Mouse (Mus musculus): ENCODE results near the gene Dpp3. TPM values are rescaled to one million over a fixed set of nuclear protein-coding genes. Genes with fewer than 3 reads are reported as not detected.
"Not testable (repeated sequence)": the region's sequence is repeated elsewhere in the genome, so short reads cannot be mapped to it uniquely, and the experiment has no call there.

Dpp3 gene
- polyA plus RNA-seq, 1 experiment from 2014 or later, result 102 TPM

DNA sequence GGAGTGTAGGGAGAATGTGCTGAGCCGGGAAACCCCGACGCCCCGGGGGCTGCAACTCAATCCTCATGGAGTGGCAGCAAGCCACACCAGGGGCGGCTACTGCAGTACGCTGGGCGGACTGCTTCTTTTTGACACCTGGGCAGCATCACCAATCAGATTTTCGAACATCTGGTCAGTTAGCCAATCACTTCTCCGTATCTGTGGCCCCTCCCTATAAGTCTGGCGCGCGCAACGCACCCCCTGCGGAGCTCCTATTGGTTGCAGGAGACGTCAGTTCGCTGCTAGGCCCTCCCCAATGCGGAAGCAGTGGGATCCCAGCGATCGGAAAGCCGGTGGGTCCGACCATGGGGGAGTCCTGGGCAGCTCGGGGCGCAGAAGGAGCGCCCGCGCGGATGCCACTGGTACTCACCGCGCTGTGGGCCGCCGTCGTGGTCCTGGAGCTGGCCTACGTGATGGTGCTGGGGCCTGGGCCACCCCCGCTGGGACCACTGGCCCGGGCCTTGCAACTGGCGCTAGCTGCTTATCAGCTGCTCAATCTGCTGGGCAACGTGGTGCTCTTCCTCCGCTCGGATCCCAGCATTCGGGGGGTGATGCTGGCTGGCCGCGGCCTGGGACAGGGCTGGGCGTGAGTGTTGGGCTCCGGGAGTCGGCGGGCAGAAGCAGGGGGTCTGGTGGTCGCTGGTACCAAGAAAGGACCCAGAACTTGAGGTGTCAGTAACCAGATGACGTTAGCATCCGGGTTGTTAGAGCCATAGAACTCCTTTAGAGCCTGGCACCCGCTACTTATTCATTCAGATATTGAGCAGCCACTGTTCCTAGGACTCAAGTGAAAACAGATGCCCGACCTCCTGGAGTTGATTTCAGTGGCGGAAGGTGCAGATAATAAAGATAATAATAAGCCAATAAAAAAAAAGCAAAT, 49.4 kb downstream of the Dpp3 start, which contains the start of gene Zdhhc24:
Zdhhc24 (plus strand) TSS at position 264 of the 919 bp plus-strand sequence.
- no peaks in the 10 kb centered on the region for H3K9me3 ChIP-seq (ENCODE audit: control insufficient read depth, low read length)
- H3K4me2 ChIP-seq (ENCODE audit: low read length), result peak within 1 kb of the TSS; percentile 87
- DNase-seq (peak; percentile 97), ATAC-seq (ENCODE audit: low FRiP score, low TSS enrichment) (peak; percentile 99)
- peak within 1 kb of the TSS; percentile 78 for H3K27ac ChIP-seq (replicated peaks; ENCODE audit: low read depth, low read length)
- peaks cover 10% of the 10 kb centered on the region for H3K4me1 ChIP-seq (ENCODE audit: control insufficient read depth, insufficient read depth, low read length)
- H3K27me3 ChIP-seq (ENCODE audit: control insufficient read depth, insufficient read depth, low read length), result no peaks in the 10 kb centered on the region
- WGBS, result 2% methylated on average over 52 of the region's 52 CpGs
- peak within 1 kb of the TSS; percentile 78 for H3K9ac ChIP-seq (replicated peaks; ENCODE audit: low read length)
- peak within 1 kb of the TSS; percentile 85 for H3K4me3 ChIP-seq (replicated peaks; ENCODE audit: low read depth, low read length)
- H3K36me3 ChIP-seq (ENCODE audit: control insufficient read depth, insufficient read depth, low read length), result peaks cover 8% of the 10 kb centered on the region; the same call in 1 of the 2 replicates

GRCm38 (mm10) chr19:4877785-4878184, 50.3 kb downstream of the Dpp3 start, which contains the start of gene Actn3:
Actn3 (minus strand) TSS chr19:4877909.
- H3K27me3 ChIP-seq (ENCODE audit: control insufficient read depth, insufficient read depth, low read length), result no peaks in the 10 kb centered on the region
- peak within 1 kb of the TSS; percentile 78 for H3K9ac ChIP-seq (replicated peaks; ENCODE audit: low read length)
- peak within 1 kb of the TSS; percentile 85 for H3K4me3 ChIP-seq (replicated peaks; ENCODE audit: low read depth, low read length)
- H3K36me3 ChIP-seq (ENCODE audit: control insufficient read depth, insufficient read depth, low read length), result no peaks in the 10 kb centered on the region; the same call in 1 of the 2 replicates
- H3K4me2 ChIP-seq (ENCODE audit: low read length), result peak within 1 kb of the TSS; percentile 87
- no peak for DNase-seq
- 5% methylated on average over 17 of the region's 17 CpGs for WGBS
- H3K4me1 ChIP-seq (ENCODE audit: control insufficient read depth, insufficient read depth, low read length), result peaks cover 10% of the 10 kb centered on the region
- no peaks in the 10 kb centered on the region for H3K9me3 ChIP-seq (ENCODE audit: control insufficient read depth, low read length)
- H3K27ac ChIP-seq (replicated peaks; ENCODE audit: low read depth, low read length), result peak within 1 kb of the TSS; percentile 78
- no peak for ATAC-seq (ENCODE audit: low FRiP score, low TSS enrichment)

DNA sequence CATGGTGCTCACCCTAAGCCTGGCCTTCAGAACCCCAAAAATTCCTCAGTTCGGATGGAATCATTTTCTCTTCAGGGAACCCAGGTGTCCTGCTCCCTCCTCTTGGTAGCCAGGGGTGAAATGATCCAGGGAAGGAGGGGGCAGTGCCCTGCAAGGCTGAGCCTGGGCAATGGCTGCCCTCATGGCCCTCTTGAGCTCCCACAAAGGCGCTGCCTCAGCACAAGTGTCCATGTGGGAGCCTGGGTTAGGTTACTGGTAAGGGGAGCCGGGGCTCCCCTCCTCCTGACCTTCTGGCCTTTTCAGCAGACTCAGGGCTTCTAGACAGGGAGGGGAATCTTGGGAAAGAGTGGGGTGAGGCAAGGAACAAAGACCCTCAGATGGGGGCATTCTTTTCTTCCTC, 51.3 kb downstream of the Dpp3 start:
- H3K4me1 ChIP-seq (ENCODE audit: control insufficient read depth, insufficient read depth, low read length), result peaks cover 10% of the 10 kb centered on the region
- 73% methylated on average over 3 of the region's 3 CpGs for WGBS
- H3K9ac ChIP-seq (replicated peaks; ENCODE audit: low read length), result no peak overlapping the region
- H3K4me3 ChIP-seq (replicated peaks; ENCODE audit: low read depth, low read length), result no peak overlapping the region
- H3K27me3 ChIP-seq (ENCODE audit: control insufficient read depth, insufficient read depth, low read length), result no peaks in the 10 kb centered on the region
- H3K4me2 ChIP-seq (ENCODE audit: low read length), result no peak overlapping the region
- no peaks in the 10 kb centered on the region for H3K36me3 ChIP-seq (ENCODE audit: control insufficient read depth, insufficient read depth, low read length)
- H3K27ac ChIP-seq (replicated peaks; ENCODE audit: low read depth, low read length), result no peak overlapping the region
- no peak for ATAC-seq (ENCODE audit: low FRiP score, low TSS enrichment)
- H3K9me3 ChIP-seq (ENCODE audit: control insufficient read depth, low read length), result no peaks in the 10 kb centered on the region
- DNase-seq, result no peak

GRCm38 (mm10) chr19:4876241-4876640, 51.8 kb downstream of the Dpp3 start:
- H3K4me2 ChIP-seq (ENCODE audit: low read length), result no peak overlapping the region
- H3K4me3 ChIP-seq (replicated peaks; ENCODE audit: low read depth, low read length), result no peak overlapping the region
- 75% methylated on average over 4 of the region's 4 CpGs for WGBS
- H3K9ac ChIP-seq (replicated peaks; ENCODE audit: low read length), result no peak overlapping the region
- ATAC-seq (ENCODE audit: low FRiP score, low TSS enrichment) (no peak), DNase-seq (no peak)
- H3K27ac ChIP-seq (replicated peaks; ENCODE audit: low read depth, low read length), result no peak overlapping the region
- H3K36me3 ChIP-seq (ENCODE audit: control insufficient read depth, insufficient read depth, low read length), result no peaks in the 10 kb centered on the region
- H3K4me1 ChIP-seq (ENCODE audit: control insufficient read depth, insufficient read depth, low read length), result peaks cover 10% of the 10 kb centered on the region
- no peaks in the 10 kb centered on the region for H3K9me3 ChIP-seq (ENCODE audit: control insufficient read depth, low read length)
- no peaks in the 10 kb centered on the region for H3K27me3 ChIP-seq (ENCODE audit: control insufficient read depth, insufficient read depth, low read length)

DNA sequence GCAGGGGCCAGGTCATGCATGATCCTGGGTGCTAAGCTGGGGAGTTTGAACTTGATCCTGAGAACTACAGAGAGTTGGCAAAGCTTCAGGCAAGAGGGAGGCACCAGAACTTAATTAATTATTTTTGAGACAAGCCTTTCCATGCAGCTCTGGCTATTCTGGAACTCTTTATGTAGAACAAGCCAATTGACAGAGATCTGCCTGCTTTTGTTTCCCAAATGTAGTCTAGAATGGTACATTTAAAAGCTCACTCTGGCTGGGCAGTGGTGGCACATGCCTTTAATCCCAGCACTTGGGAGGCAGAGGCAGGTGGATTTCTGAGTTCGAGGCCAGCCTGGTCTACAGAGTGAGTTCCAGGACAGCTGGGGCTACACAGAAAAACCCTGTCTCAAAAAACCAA, 53.5 kb downstream of the Dpp3 start:
- not testable (repeated sequence) for H3K9me3 ChIP-seq (ENCODE audit: control insufficient read depth, low read length); DNase-seq; ATAC-seq (ENCODE audit: low FRiP score, low TSS enrichment); H3K9ac ChIP-seq (replicated peaks; ENCODE audit: low read length); H3K4me3 ChIP-seq (replicated peaks; ENCODE audit: low read depth, low read length); H3K27me3 ChIP-seq (ENCODE audit: control insufficient read depth, insufficient read depth, low read length); H3K36me3 ChIP-seq (ENCODE audit: control insufficient read depth, insufficient read depth, low read length); H3K27ac ChIP-seq (replicated peaks; ENCODE audit: low read depth, low read length); H3K4me2 ChIP-seq (ENCODE audit: low read length)
- 80% methylated on average over 1 of the region's 1 CpGs for WGBS
- peaks cover 10% of the 10 kb centered on the region for H3K4me1 ChIP-seq (ENCODE audit: control insufficient read depth, insufficient read depth, low read length)

DNA sequence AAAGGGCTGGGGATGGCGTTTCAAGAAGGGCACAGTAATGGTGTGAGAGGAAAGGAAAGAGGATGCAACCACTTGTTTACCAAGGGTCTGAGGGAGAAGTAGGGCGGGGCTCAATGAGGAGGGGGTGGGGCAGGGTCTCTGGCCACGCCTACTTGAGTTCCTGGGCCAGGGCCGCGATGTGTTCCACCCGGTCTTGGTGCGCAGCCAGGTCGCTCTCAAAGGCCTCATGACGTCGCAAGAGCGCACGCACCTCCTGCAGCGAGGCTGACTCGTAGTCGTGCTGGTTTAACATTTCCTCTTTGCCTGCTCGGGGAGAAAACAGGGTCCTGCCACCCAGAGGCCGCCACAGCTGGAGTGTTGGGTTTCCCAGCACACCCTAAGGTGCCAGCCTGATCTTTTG, 62.9 kb downstream of the Dpp3 start:
- H3K4me3 ChIP-seq (replicated peaks; ENCODE audit: low read depth, low read length), result no peak overlapping the region
- H3K27ac ChIP-seq (replicated peaks; ENCODE audit: low read depth, low read length), result no peak overlapping the region
- H3K9me3 ChIP-seq (ENCODE audit: control insufficient read depth, low read length), result no peaks in the 10 kb centered on the region
- H3K36me3 ChIP-seq (ENCODE audit: control insufficient read depth, insufficient read depth, low read length), result peaks cover 14% of the 10 kb centered on the region
- H3K9ac ChIP-seq (replicated peaks; ENCODE audit: low read length), result no peak overlapping the region
- 9% methylated on average over 17 of the region's 17 CpGs for WGBS
- H3K4me2 ChIP-seq (ENCODE audit: low read length), result 0 out of 2 replicates have a peak overlapping the region, but pooled peaks have one; percentile 15
- no peaks in the 10 kb centered on the region for H3K27me3 ChIP-seq (ENCODE audit: control insufficient read depth, insufficient read depth, low read length)
- ATAC-seq (ENCODE audit: low FRiP score, low TSS enrichment) (no peak), DNase-seq (peak; percentile 27)
- H3K4me1 ChIP-seq (ENCODE audit: control insufficient read depth, insufficient read depth, low read length), result no peaks in the 10 kb centered on the region

- WGBS, result 78% methylated on average over 6 of the region's 6 CpGs
- Histone ChIP-seq H3K9ac (replicated peaks; ENCODE audit: low read length) (no peak overlapping the region), H3K4me1 (ENCODE audit: control insufficient read depth, insufficient read depth, low read length) (no peaks in the 10 kb centered on the region), H3K27me3 (ENCODE audit: control insufficient read depth, insufficient read depth, low read length) (no peaks in the 10 kb centered on the region), H3K4me3 (replicated peaks; ENCODE audit: low read depth, low read length) (no peak overlapping the region), H3K4me2 (ENCODE audit: low read length) (no peak overlapping the region), H3K27ac (replicated peaks; ENCODE audit: low read depth, low read length) (no peak overlapping the region), H3K36me3 (ENCODE audit: control insufficient read depth, insufficient read depth, low read length) (peaks cover 28% of the 10 kb centered on the region), H3K9me3 (ENCODE audit: control insufficient read depth, low read length) (no peaks in the 10 kb centered on the region)
- ATAC-seq (ENCODE audit: low FRiP score, low TSS enrichment) (no peak), DNase-seq (no peak)
Measured at GRCm38 (mm10) chr19:4863048-4863447, 65.0 kb downstream of the Dpp3 start.

DNA sequence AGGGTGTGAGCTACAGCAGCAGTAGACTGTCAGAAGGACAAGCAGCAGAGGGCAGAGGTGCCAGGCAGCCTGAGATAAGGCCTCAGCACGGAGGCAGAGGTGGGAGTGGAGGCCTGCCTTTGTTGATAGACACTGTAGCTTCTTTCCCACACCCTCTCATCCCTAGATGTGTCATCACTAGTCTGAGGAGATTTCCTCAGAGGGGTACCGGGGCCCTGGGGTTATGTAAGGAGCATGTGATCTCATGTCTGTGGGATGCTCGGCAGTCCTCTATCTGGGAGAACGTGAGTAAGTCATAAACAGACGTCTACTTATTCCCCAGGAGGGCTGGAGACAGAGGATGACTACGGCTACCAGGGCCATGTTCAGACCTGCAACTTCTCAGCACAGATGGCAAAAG, 69.0 kb downstream of the Dpp3 start:
- H3K4me3 ChIP-seq (replicated peaks; ENCODE audit: low read depth, low read length), result no peak overlapping the region
- no peaks in the 10 kb centered on the region for H3K9me3 ChIP-seq (ENCODE audit: control insufficient read depth, low read length)
- WGBS, result 75% methylated on average over 6 of the region's 6 CpGs
- H3K36me3 ChIP-seq (ENCODE audit: control insufficient read depth, insufficient read depth, low read length), result peaks cover 28% of the 10 kb centered on the region
- H3K27ac ChIP-seq (replicated peaks; ENCODE audit: low read depth, low read length), result no peak overlapping the region
- H3K27me3 ChIP-seq (ENCODE audit: control insufficient read depth, insufficient read depth, low read length), result no peaks in the 10 kb centered on the region
- no peak for ATAC-seq (ENCODE audit: low FRiP score, low TSS enrichment)
- peaks cover 15% of the 10 kb centered on the region for H3K4me1 ChIP-seq (ENCODE audit: control insufficient read depth, insufficient read depth, low read length)
- no peak overlapping the region for H3K9ac ChIP-seq (replicated peaks; ENCODE audit: low read length)
- DNase-seq, result no peak
- no peak overlapping the region for H3K4me2 ChIP-seq (ENCODE audit: low read length)
